Mouse (Mus musculus) lung, adult 2 months (tissue): ENCODE measurements around the gene Map4k2.

Experiments
- CTCF ChIP-seq: fragments of 200-500 bp; IDR thresholded peaks from 2 replicates; pipeline ENCODE4 v1.5.1; 2011; ENCODE audit warnings: mild to moderate bottlenecking, low read length, control low read depth; ENCODE audit not compliant: insufficient read depth
- POLR2A ChIP-seq: fragments of 200-500 bp; IDR thresholded peaks from 2 replicates; pipeline ENCODE4 v1.6.1; 2011; ENCODE audit warnings: low read depth, mild to moderate bottlenecking, control low read depth, low read length, borderline replicate concordance; ENCODE audit errors: extremely low read depth

DNA sequence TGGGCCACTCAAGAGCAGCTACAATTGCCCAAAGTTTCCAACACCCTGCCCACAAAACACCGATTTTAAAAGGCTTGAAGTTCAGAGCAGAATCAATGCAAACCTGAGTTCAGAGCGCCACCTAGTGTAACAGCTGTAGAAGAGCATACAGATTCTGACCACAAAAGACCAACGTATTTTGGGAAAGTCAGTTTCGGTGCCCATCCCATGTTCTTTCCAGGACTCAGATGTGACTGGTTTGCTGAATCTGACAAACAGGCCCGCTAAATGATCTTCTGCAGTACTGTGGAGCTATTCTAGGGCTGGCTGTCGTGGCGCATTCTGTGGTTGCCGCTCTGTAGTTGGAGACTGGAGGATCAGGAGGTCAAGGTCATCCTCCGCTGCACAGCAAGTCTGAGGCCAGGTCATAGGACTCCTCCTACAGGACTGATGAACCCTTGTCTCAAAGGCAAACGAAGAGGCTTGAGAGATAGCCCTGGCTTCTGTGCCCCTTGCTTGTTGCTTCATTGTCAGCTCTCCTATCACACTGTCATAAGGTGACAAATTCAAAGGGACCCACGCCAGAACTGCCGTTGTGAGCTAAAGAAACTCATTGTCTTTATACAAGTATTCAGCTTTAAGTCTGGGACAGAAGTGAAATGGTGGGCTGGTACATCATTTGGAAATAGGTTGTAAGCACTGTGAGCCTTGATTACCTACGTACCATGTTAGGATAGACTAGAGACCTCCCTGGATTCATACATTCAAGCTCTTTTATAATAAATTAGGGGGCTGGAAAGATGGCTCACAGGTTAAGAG is 9.0 kb upstream of the Map4k2 start:
- no peak for TF ChIP-seq POLR2A
- peak; percentile 34; the same call in 1 of the 2 replicates for TF ChIP-seq CTCF
